Mouse (Mus musculus): ENCODE measurements at regions not wholly inside any gene's neighbourhood (a gene's known extent, or its start where the extent isn't known, plus 50 kb on each side); places are given as distances from the start of the nearest gene placed in this dataset.

DNA sequence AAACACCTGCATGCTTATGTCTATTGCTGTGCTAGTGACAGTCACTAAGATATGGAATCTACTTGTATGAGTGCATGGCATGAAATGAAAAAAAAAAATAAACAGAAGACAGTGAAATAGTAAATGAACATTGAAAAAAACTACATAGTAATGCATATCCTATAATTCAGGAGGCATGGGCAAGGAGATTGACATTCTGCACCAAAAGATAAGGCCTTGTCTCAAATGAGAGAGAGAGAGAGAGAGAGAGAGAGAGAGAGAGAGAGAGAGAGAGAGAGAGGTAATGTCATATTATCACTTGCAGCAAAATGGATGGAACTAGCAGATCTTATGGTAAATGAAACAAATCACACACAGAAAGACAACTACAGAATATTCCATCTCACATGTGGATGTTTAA lies 115.4 kb downstream of the Ube2e3 start:
- Histone ChIP-seq H3K27ac (ENCODE audit: insufficient read depth, low read depth, low read length) (no peak overlapping the region), H3K4me1 (ENCODE audit: control insufficient read depth, insufficient read depth, low read length) (no peaks in the 10 kb centered on the region), H3K4me3 (ENCODE audit: insufficient read depth, low read depth, low read length) (no peak overlapping the region)
- TF ChIP-seq POLR2A (IDR thresholded peaks at IDR 0.05; ENCODE audit: insufficient read depth, low read depth, low read length) (no peak), CTCF (IDR thresholded peaks at IDR 0.05; ENCODE audit: insufficient read depth, low read depth, low read length) (no peak)

DNA sequence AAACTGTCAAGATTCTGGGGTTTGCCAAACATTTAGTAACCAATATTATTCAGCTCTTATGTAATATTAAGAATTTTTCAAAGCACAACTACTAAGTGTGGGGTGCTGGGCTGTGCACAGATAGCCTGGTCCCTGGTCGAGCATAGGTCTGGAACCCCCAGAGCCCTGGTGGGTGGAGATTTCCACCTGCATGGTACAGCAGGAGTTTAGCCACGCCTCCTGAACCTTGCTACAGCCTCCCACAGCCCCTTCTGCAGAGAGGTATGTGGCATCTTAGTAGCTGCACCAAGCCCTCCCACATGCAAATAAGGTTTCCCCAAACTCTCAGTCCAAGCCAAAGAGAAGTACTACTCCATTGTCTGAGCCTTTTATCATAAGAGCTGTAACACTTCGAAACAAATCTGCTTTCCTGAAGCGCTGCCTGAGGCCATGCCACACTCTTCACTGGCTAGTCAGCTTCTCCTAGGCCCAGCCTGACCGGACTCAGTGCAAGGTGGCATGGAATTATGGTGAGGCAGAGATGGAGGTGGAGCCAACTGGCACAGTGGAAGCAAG lies 116.1 kb downstream of the Ube2e3 start:
- WGBS: 75% methylated on average over 5 of the region's 5 CpGs
- Histone ChIP-seq H3K27ac (ENCODE audit: insufficient read depth, low read depth, low read length) (no peak overlapping the region), H3K4me3 (ENCODE audit: insufficient read depth, low read depth, low read length) (no peak overlapping the region), H3K4me1 (ENCODE audit: control insufficient read depth, insufficient read depth, low read length) (no peaks in the 10 kb centered on the region)
- no peak for TF ChIP-seq POLR2A (IDR thresholded peaks at IDR 0.05; ENCODE audit: insufficient read depth, low read depth, low read length)

DNA sequence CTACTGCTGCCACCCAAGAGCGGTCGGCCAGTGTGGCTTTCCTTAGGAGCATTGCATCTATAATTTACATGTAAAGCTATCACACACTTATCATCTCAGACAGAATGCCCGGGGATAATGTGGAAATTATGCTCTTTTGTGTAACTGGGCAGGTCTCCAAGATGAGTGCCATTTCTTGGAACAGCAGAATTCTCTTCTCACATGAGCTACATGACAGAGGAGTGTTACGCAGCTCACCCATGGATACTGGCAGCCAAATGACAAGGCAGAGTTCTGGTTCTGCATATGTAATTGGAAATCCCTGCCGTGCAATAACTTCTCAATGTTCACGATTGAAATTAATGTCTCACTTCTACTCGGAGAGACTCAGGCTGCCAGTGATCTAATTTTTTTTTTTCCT lies 119.1 kb downstream of the Ube2e3 start:
- 41% methylated on average over 7 of the region's 7 CpGs for WGBS
- TF ChIP-seq CTCF (IDR thresholded peaks at IDR 0.05; ENCODE audit: insufficient read depth, low read depth, low read length): no peak
- TF ChIP-seq POLR2A (IDR thresholded peaks at IDR 0.05; ENCODE audit: insufficient read depth, low read depth, low read length): no peak
- H3K4me3 ChIP-seq (ENCODE audit: insufficient read depth, low read depth, low read length): no peak overlapping the region
- no peak overlapping the region for H3K27ac ChIP-seq (ENCODE audit: insufficient read depth, low read depth, low read length)
- no peaks in the 10 kb centered on the region for H3K4me1 ChIP-seq (ENCODE audit: control insufficient read depth, insufficient read depth, low read length)

DNA sequence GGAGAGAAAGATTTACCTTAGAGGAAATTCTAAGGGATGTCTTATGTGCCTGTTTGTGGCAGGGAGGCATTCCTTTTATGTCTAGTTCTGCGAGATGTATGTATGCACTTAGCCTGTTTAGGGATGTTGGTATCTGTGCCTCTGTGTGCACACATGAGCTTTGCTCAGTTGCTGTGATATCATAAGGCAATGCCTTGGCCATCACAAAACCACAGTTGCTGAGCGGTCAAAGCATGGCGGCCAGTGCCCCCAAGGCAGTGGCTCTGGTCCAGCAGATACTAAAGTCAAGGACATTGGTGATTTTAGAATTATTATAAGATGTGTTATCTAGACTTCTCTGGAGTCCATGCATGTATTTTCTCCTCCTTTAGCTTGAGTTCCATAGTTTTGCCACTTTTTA lies 119.5 kb downstream of the Ube2e3 start:
- WGBS: 96% methylated on average over 3 of the region's 3 CpGs
- Histone ChIP-seq H3K4me1 (ENCODE audit: control insufficient read depth, insufficient read depth, low read length) (no peaks in the 10 kb centered on the region), H3K27ac (ENCODE audit: insufficient read depth, low read depth, low read length) (no peak overlapping the region), H3K4me3 (ENCODE audit: insufficient read depth, low read depth, low read length) (no peak overlapping the region)
- TF ChIP-seq CTCF (IDR thresholded peaks at IDR 0.05; ENCODE audit: insufficient read depth, low read depth, low read length): no peak
- no peak for TF ChIP-seq POLR2A (IDR thresholded peaks at IDR 0.05; ENCODE audit: insufficient read depth, low read depth, low read length)

DNA sequence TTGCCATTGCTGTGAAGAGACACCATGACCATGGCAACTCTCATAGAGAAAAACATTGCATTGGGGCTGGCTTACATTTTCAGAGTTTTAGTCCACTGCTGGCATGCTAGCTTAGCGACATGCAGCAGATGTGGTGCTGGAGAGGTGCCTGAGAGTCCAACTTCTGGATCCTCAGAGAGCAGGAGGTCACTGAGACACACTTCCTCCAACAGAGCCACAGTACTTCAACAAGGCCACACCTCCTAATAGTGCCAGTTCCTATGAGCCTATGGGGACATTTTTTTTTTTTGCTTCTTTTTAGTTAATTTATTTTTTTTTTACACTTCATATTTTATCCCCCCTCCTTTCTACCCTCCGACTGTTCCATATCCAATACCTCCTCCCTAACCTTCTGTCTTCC lies 120.3 kb downstream of the Ube2e3 start:
- WGBS: 88% methylated on average over 2 of the region's 2 CpGs
- Histone ChIP-seq H3K27ac (ENCODE audit: insufficient read depth, low read depth, low read length) (no peak overlapping the region), H3K4me1 (ENCODE audit: control insufficient read depth, insufficient read depth, low read length) (no peaks in the 10 kb centered on the region), H3K4me3 (ENCODE audit: insufficient read depth, low read depth, low read length) (no peak overlapping the region)
- TF ChIP-seq POLR2A (IDR thresholded peaks at IDR 0.05; ENCODE audit: insufficient read depth, low read depth, low read length): no peak
- no peak for TF ChIP-seq CTCF (IDR thresholded peaks at IDR 0.05; ENCODE audit: insufficient read depth, low read depth, low read length)

DNA sequence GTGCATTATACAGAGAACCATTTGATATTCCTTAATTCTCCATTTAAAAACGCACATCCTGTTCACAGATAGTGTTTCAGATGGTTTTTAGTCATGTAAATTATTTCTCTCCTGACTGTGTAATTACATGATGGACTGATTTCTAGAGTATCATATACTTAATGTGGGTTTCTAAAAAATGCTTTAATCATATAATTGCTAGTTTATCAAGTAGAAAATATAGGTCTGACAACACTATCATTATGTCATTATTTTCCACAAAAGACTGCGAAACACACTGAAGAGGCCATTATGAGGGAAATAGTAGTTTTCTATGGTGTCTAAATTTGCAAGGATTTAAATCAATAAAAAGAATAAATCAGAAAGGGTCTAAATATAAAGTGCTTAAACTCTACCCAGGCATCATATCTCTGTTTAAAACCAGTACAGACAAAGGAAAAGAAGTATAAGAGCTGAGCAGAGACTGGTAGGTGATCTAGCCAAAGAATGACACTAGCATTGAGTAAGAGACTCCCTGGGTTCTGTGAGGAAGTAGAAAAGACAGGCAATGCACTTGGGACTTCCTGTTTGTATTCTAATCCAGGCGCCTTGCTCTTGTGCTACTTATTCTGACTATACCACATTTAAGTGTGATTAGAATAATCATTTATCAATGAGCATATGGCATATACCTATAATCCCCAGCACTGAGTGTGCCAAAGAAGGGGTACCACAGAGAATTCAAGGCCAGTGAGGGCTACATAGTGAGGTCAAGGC lies 127.1 kb downstream of the Ube2e3 start:
- WGBS: 56% methylated on average over 3 of the region's 3 CpGs
- Histone ChIP-seq H3K27ac (ENCODE audit: insufficient read depth, low read depth, low read length) (no peak overlapping the region), H3K4me3 (ENCODE audit: insufficient read depth, low read depth, low read length) (no peak overlapping the region), H3K4me1 (ENCODE audit: control insufficient read depth, insufficient read depth, low read length) (no peaks in the 10 kb centered on the region)
- TF ChIP-seq CTCF (IDR thresholded peaks at IDR 0.05; ENCODE audit: insufficient read depth, low read depth, low read length) (no peak), POLR2A (IDR thresholded peaks at IDR 0.05; ENCODE audit: insufficient read depth, low read depth, low read length) (no peak)

DNA sequence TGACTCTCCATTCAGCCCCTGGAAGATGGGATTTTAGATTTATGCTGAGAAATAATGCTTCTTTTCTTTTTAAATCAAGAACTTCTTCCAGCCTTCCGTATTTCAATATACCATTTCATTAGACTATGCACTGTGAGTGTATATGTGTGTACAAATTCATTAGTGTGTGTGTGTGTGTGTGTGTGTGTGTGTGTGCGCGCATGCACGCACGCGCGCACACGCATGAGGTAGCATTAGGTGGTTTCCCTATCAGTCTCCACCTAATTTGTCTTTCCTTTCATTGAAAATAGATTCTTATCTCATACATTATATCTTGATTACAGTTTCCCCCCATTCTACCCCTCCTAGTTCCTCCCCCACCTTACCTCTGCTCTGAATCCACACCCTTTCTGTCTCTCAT lies 130.7 kb downstream of the Ube2e3 start:
- TF ChIP-seq CTCF (IDR thresholded peaks at IDR 0.05; ENCODE audit: insufficient read depth, low read depth, low read length) (no peak), POLR2A (IDR thresholded peaks at IDR 0.05; ENCODE audit: insufficient read depth, low read depth, low read length) (no peak)
- Histone ChIP-seq H3K4me3 (ENCODE audit: insufficient read depth, low read depth, low read length) (no peak overlapping the region), H3K4me1 (ENCODE audit: control insufficient read depth, insufficient read depth, low read length) (no peaks in the 10 kb centered on the region), H3K27ac (ENCODE audit: insufficient read depth, low read depth, low read length) (no peak overlapping the region)
- 96% methylated on average over 8 of the region's 8 CpGs for WGBS

DNA sequence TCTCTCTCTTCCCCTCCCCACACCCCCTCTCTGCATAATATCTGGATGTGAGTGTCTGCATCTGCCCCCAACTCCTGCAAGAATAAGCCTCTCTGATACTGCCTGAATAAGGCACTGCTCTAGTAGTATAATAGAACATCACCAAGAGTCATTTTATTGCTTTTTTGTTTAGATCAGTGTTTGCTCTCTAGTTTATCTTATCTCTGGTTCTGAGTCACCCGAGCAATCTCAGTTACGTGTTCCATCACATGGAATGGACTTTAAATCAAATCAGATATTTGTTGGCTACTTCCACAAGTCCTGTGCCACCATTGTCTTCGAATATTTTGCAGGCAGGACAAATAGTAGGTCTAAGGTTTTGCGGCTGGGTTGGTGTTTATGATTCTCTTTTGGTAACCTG lies 131.5 kb downstream of the Ube2e3 start:
- WGBS: 97% methylated on average over 4 of the region's 4 CpGs
- H3K27ac ChIP-seq (ENCODE audit: insufficient read depth, low read depth, low read length): no peak overlapping the region
- no peak for TF ChIP-seq POLR2A (IDR thresholded peaks at IDR 0.05; ENCODE audit: insufficient read depth, low read depth, low read length)
- no peak for TF ChIP-seq CTCF (IDR thresholded peaks at IDR 0.05; ENCODE audit: insufficient read depth, low read depth, low read length)
- H3K4me3 ChIP-seq (ENCODE audit: insufficient read depth, low read depth, low read length): no peak overlapping the region
- H3K4me1 ChIP-seq (ENCODE audit: control insufficient read depth, insufficient read depth, low read length): no peaks in the 10 kb centered on the region

DNA sequence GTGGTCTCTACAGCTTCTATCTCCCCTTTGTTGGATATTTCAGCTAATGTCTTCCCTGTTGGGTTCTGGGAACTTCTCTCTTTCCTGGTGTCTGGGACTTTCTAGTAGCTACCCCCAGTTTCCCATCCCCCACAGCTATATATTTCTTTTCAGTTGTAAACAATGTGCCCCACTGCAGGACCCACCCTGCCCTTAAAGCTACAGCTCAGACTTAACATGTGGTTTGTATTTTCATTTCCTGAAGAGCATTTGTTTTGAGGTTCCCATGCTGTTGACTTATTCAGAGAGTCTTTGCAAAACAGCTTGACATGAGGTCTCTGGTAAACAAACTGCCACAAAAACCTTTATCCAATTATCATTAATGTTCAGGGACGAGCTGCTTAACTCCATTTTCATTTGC lies 136.9 kb downstream of the Ube2e3 start:
- Histone ChIP-seq H3K4me3 (ENCODE audit: insufficient read depth, low read depth, low read length) (no peak overlapping the region), H3K4me1 (ENCODE audit: control insufficient read depth, insufficient read depth, low read length) (no peaks in the 10 kb centered on the region), H3K27ac (ENCODE audit: insufficient read depth, low read depth, low read length) (no peak overlapping the region)
- 61% methylated on average over 1 of the region's 1 CpGs for WGBS
- no peak for TF ChIP-seq CTCF (IDR thresholded peaks at IDR 0.05; ENCODE audit: insufficient read depth, low read depth, low read length)
- no peak for TF ChIP-seq POLR2A (IDR thresholded peaks at IDR 0.05; ENCODE audit: insufficient read depth, low read depth, low read length)
